Mouse (Mus musculus): Measurements from ENCODE around the gene Mrpl43. TPM values are rescaled to one million over a fixed set of nuclear protein-coding genes. Genes with fewer than 3 reads are reported as not detected.
"Not testable (repeated sequence)": the region's sequence is repeated elsewhere in the genome, so short reads cannot be mapped to it uniquely, and the experiment has no call there.

Gene Mrpl43
- total RNA-seq, 2 experiments from 2014 or later: 38.6 to 41.1 TPM

GRCm38 (mm10) chr19:45044389-45044927, 38.2 kb upstream of the Mrpl43 start:
- H3K4me3 ChIP-seq: no peak overlapping the region
- DNase-seq (ENCODE audit: low spot score in 2 of 2): no peak
- H3K27ac ChIP-seq: no peak overlapping the region
- no peak for TF ChIP-seq CTCF (conservative IDR thresholded peaks at IDR 0.05)

GRCm38 (mm10) chr19:45040214-45040613, 34.0 kb upstream of the Mrpl43 start:
- Histone ChIP-seq H3K4me3 (no peak overlapping the region), H3K27ac (no peak overlapping the region)
- DNase-seq (ENCODE audit: low spot score in 2 of 2): no peak
- no peak for TF ChIP-seq CTCF (conservative IDR thresholded peaks at IDR 0.05)

- TF ChIP-seq CTCF (conservative IDR thresholded peaks at IDR 0.05): peak; percentile 18; the same call in 1 of the 2 replicates
- DNase-seq (ENCODE audit: low spot score in 2 of 2); H3K4me3 ChIP-seq; H3K27ac ChIP-seq: not testable (repeated sequence)
These were observed 32.0 kb upstream of the Mrpl43 start for GRCm38 (mm10) chr19:45038198-45038597.

GRCm38 (mm10) chr19:45036867-45037266, 30.6 kb upstream of the Mrpl43 start:
- Histone ChIP-seq H3K4me3 (no peak overlapping the region), H3K27ac (no peak overlapping the region)
- TF ChIP-seq CTCF (conservative IDR thresholded peaks at IDR 0.05): peak; percentile 72
- no peak for DNase-seq (ENCODE audit: low spot score in 2 of 2)

- Histone ChIP-seq H3K27ac (no peak overlapping the region), H3K4me3 (no peak overlapping the region)
- TF ChIP-seq CTCF (conservative IDR thresholded peaks at IDR 0.05): peak; percentile 66
- DNase-seq (ENCODE audit: low spot score in 2 of 2): no peak
These were observed 26.5 kb upstream of the Mrpl43 start for GRCm38 (mm10) chr19:45032570-45033332.

- no peak overlapping the region for H3K4me3 ChIP-seq
- H3K27ac ChIP-seq: peak overlapping the region; percentile 58; the same call in 1 of the 2 replicates
- peak; percentile 93 for TF ChIP-seq CTCF (conservative IDR thresholded peaks at IDR 0.05)
- DNase-seq (ENCODE audit: low spot score in 2 of 2): peak; percentile 74 to 81
These were observed 25.5 kb upstream of the Mrpl43 start for GRCm38 (mm10) chr19:45031780-45032179.

- Histone ChIP-seq H3K27ac (peak overlapping the region; percentile 68), H3K4me3 (peak overlapping the region; percentile 45)
- peak; percentile 79 to 82 for DNase-seq (ENCODE audit: low spot score in 2 of 2)
- peak; percentile 86 for TF ChIP-seq CTCF (conservative IDR thresholded peaks at IDR 0.05)
These were observed 24.8 kb upstream of the Mrpl43 start for GRCm38 (mm10) chr19:45030746-45031693.

- DNase-seq (ENCODE audit: low spot score in 2 of 2): peak in 1 of 2 experiments; percentile 64
- peak overlapping the region; percentile 68 for H3K27ac ChIP-seq
- peak; percentile 78 for TF ChIP-seq CTCF (conservative IDR thresholded peaks at IDR 0.05)
- no peak overlapping the region for H3K4me3 ChIP-seq
These were observed 23.9 kb upstream of the Mrpl43 start for GRCm38 (mm10) chr19:45030111-45030510.

- no peak for DNase-seq (ENCODE audit: low spot score in 2 of 2)
- TF ChIP-seq CTCF (conservative IDR thresholded peaks at IDR 0.05): no peak
- peak overlapping the region; percentile 82; the same call in 1 of the 2 replicates for H3K27ac ChIP-seq
- no peak overlapping the region for H3K4me3 ChIP-seq
These were observed 23.3 kb upstream of the Mrpl43 start for GRCm38 (mm10) chr19:45029571-45029970.

GRCm38 (mm10) chr19:45028746-45029145, 22.5 kb upstream of the Mrpl43 start:
- TF ChIP-seq CTCF (conservative IDR thresholded peaks at IDR 0.05): no peak
- peak overlapping the region; percentile 82; the same call in 1 of the 2 replicates for H3K27ac ChIP-seq

GRCm38 (mm10) chr19:45027848-45028247, 21.6 kb upstream of the Mrpl43 start:
- DNase-seq (ENCODE audit: low spot score in 2 of 2): no peak
- Histone ChIP-seq H3K4me3 (no peak overlapping the region), H3K27ac (peak overlapping the region; percentile 82)
- TF ChIP-seq CTCF (conservative IDR thresholded peaks at IDR 0.05): no peak

More at GRCm38 (mm10) chr19:45028746-45029145, 22.5 kb upstream of the Mrpl43 start:
- no peak overlapping the region for H3K4me3 ChIP-seq
- DNase-seq (ENCODE audit: low spot score in 2 of 2): no peak

GRCm38 (mm10) chr19:45026958-45027670, 20.9 kb upstream of the Mrpl43 start:
- no peak for TF ChIP-seq CTCF (conservative IDR thresholded peaks at IDR 0.05)
- no peak overlapping the region for H3K4me3 ChIP-seq
- no peak for DNase-seq (ENCODE audit: low spot score in 2 of 2)
- H3K27ac ChIP-seq: peak overlapping the region; percentile 82
